Mouse (Mus musculus): Measurements from ENCODE around the gene Shkbp1.
A peak's percentile ranks its signal among the peaks of the same experiment; 100 is the strongest.

Shkbp1 gene

GRCm38 (mm10) chr7:27364379-27364778 lies 8.6 kb upstream of the Shkbp1 start:
- DNase-seq: no peak

GRCm38 (mm10) chr7:27361283-27361946 lies 5.6 kb upstream of the Shkbp1 start:
- DNase-seq: peak; percentile 97

- no peak for DNase-seq
Measured at GRCm38 (mm10) chr7:27360749-27361148, 4.9 kb upstream of the Shkbp1 start.

- DNase-seq: no peak
Measured at GRCm38 (mm10) chr7:27359706-27360358, 4.0 kb upstream of the Shkbp1 start.

DNA sequence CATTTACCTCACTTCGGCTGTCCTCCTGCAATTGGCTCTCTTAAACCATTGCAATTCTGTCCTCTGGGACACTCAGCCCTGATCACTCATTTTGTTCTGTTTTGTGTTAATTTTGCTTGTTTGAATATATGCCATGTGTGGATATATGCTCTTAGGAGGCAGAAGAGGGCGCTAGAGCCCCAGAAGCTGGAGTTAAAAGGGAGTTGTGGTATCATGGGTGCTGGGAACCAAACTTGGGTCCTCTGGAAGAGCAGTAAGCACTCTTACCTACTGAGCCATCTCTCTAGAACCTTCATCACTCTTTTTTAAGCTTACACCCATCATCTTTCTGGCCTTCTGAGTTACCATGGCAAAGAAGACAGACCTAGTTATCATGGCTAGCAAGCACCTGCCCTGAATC lies 3.3 kb upstream of the Shkbp1 start:
- DNase-seq: no peak

- no peak for DNase-seq
Measured at GRCm38 (mm10) chr7:27357595-27357978, 1.8 kb upstream of the Shkbp1 start.

GRCm38 (mm10) chr7:27356861-27357594 lies 1.2 kb upstream of the Shkbp1 start, which contains the start of gene Gm20479:
Gene Gm20479, minus strand, starts transcription at chr7:27357419.
- DNase-seq: no peak

- DNase-seq: peak; percentile 50
Measured at GRCm38 (mm10) chr7:27356248-27356647, 429 bp upstream of the Shkbp1 start.

DNA sequence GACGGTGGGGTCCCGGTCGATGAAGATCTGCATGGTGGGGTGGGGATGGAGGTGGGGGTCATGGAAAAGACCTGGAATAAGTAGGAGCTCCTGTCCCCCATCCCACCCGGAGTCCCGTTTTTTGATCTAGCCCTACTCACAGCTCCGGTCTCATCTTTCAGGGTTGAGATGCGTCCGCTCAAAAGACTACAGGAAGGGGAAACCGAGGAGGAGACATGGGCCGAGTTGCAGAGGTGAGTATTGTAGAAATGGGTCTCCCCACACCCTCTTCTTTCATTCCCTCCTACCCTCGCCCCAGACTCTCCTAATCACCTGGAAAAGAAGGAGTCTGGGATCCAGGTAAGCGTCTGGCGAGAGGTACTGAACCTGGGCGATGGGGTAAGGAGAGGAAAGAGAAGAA lies 558 bp downstream of the Shkbp1 start:
- no peak for DNase-seq

GRCm38 (mm10) chr7:27354783-27355182 lies 1.0 kb downstream of the Shkbp1 start:
- no peak for DNase-seq

DNA sequence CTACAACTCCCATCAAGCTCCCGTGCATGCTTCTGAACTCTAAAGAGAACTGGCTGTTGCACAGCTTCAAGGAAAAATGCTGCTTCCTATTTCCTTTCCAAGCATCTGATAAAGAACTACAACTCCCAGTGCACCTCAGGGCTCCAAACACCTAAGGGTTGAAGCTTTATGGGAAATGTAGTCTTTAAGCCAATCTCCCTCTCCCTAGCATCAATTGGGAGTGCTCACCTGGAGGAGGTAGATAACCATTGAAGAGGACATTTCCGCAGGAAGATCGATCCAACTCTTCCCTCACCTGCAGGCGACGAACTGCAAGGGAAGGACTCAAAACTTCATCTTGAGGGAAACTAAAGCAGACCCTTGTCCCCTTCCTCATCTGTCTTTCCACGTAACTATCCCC lies 1.7 kb downstream of the Shkbp1 start:
- DNase-seq: no peak

- DNase-seq: no peak
Measured at GRCm38 (mm10) chr7:27345444-27345843, 10.4 kb downstream of the Shkbp1 start.

DNA sequence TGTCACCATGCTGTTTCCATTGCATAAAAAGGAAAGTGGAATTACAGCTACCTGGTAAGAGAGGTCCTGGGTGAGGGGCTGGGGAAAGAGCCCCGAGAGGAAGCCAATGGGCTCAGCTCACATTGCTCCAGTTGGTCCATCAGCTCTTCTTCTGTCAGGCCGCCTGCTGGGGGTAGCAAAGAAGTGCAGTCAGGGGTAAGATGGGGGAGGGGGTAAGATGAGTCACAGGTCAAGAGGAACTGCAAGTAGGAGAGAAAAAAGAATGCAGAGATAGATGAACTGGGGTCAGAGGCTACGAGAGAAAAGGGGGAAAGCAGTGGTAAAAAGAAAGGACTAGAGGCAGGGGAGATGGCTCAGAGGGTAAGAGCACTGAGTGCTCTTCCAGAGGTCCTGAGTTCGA lies 13.2 kb downstream of the Shkbp1 start:
- no peak for DNase-seq

GRCm38 (mm10) chr7:27339519-27339918 lies 16.3 kb downstream of the Shkbp1 start:
- DNase-seq: no peak

GRCm38 (mm10) chr7:27339114-27339513 lies 16.7 kb downstream of the Shkbp1 start:
- no peak for DNase-seq

GRCm38 (mm10) chr7:27337175-27337853 lies 18.5 kb downstream of the Shkbp1 start, which contains the start of gene Ltbp4:
Gene Ltbp4, minus strand, starts transcription at chr7:27337692.
- DNase-seq: peak; percentile 46

GRCm38 (mm10) chr7:27335928-27336823 lies 19.6 kb downstream of the Shkbp1 start:
- peak; percentile 90 for DNase-seq

DNA sequence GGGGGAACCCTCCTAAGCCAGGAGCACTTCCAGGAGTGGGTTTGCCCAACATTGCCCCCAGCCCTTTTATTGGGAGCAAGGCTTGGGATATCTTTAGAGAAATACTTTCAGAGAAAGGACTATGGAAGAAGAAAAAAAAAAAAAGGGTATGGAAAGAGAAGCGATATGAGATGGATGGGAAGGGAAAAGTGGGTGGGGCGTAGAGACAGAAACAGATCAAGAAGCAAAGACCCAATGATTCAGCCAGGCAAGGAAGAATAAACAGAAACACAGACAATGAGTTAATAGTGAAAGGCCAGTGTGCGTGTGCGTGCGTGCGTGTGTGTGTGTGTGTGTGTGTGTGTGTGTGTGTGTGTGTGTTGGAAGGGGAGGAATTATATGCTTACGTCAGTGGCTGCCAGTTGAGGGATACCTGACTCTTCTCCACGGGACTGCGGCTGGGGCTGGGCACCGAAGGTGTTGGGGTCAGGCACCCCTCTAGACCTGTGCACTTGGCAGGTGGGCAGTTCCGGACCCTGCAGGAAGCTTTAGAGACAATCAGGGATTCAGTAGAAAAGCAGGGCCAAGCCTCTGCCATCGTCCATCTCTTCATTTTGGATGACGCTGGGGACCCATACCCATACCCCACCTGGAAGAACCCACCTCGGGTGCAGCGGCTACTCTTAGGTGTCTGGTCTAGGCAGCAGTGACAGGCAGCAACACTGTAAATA lies 20.7 kb downstream of the Shkbp1 start:
- DNase-seq: no peak

DNA sequence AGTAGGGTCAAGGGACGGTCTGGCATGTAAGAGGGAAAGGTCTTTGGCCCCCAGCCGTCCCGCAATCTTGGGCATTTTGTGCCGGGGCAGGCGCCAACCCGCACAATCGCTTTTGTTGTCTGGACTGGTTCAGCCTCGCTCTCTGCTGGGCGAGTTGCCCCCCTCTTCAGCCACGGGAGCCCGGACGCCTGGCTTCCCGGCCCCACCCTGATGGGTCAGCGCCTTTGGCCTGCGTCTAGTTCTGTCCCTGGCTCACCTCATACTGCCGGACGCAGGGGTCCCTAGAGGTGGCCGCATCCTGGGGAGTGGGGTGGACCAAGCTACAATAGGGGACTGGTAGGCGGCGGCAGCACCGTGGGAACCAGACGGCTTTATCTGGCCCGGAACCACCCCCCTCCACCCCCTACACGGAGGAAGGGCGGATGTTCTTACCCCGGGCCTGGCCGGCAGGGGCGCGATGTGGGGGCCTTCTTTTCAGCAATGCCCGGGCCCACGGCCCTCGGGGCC lies 21.4 kb downstream of the Shkbp1 start:
- DNase-seq: peak; percentile 60

DNA sequence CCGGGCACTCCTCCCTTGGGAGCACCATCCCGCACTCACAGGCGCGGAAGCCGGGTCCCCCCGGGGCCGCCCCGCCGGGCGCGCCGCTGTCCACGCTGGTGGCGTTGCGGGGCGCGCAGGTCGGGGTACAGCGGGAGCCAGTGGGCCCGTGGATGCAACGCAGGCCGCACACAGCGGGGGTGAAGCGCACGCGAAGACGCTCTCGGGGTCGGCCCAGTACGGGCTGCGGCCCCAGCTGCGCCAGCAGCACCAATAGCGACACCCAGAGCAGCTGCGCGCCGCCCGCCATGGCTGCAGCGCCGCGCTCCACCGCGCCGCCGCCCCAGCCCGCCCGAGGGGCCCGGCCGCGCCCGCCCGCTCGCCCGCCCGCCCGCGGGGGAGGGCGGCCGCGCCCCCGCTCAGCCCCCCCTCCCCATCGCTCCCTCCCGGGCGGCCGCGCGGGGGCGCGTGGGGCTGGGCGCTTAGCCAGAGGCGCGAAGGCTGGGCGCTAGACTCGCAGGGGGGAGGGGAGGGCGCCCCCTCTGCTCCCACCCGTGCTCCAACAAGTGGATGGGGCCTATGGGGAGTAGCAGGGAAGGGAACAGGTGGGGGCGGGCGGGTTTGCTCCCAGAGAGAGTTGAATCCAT lies 22.4 kb downstream of the Shkbp1 start:
- peak; percentile 58 for DNase-seq

Data from thymus, postnatal 4 days (tissue).